Mouse (Mus musculus): ENCODE measurements at regions not wholly inside any gene's neighbourhood (a gene's known extent, or its start where the extent isn't known, plus 50 kb on each side); places are given as distances from the start of the nearest gene placed in this dataset.
A peak's percentile ranks its signal among the peaks of the same experiment; 100 is the strongest.

DNA sequence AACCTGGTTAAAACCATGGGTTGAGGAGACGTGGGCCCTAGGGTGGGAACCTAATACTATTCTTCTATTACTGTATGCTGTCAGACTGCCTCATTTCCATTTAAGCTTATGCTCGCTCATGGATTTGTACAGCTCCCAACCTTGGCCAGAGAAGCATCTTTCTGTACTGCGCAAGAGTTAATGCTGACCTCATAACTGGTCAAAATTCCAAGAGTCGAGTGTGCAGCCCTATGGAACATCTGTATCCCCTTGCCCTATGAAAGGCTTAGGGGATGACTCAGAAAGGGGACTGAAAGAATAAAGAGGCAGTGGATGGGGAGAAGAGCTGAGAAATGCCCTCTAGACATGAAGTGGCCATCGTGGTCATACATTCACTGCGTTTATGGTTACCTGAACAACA lies 218.7 kb upstream of the Cnr1 start:
- TF ChIP-seq NELFE (IDR thresholded peaks at IDR 0.05; ENCODE audit: low read depth, low read length) (no peak), ZNF384 (IDR thresholded peaks at IDR 0.05; ENCODE audit: low read depth, low read length) (no peak), GABPA (IDR thresholded peaks at IDR 0.05; ENCODE audit: insufficient replicate concordance, low read depth, low read length) (no peak), KAT2A (IDR thresholded peaks at IDR 0.05; ENCODE audit: insufficient replicate concordance, low read length) (no peak), SIN3A (IDR thresholded peaks at IDR 0.05; ENCODE audit: low read length) (no peak), ZMIZ1 (IDR thresholded peaks at IDR 0.05; ENCODE audit: low read depth, low read length) (no peak), MYC (IDR thresholded peaks at IDR 0.05; ENCODE audit: low read depth, low read length) (no peak), RAD21 (IDR thresholded peaks at IDR 0.05; ENCODE audit: low read depth, low read length) (no peak), MXI1 (IDR thresholded peaks at IDR 0.05; ENCODE audit: low read depth, low read length) (no peak), UBTF (IDR thresholded peaks at IDR 0.05; ENCODE audit: low read depth, low read length) (no peak), MAX (IDR thresholded peaks at IDR 0.05; ENCODE audit: low read length) (no peak)
- no peaks in the 10 kb centered on the region for H3K79me2 ChIP-seq (replicated peaks; ENCODE audit: control insufficient read depth, extremely low read depth, insufficient read depth, poor library complexity, severe bottlenecking)
- in situ Hi-C loops (cut with MboI; ENCODE audit: low pct_ligation_motif_present, low pct_unique_long_range_greater_than_20kb, low sequenced_read_pairs) (loop anchor here (10.0 kb wide), 2 partner anchors 151 to 321 kb away; no protein-coding TSS in a partner anchor), dilution Hi-C loops (cut with MboI; ENCODE audit: extremely low pct_ligation_motif_present, extremely low pct_unique_long_range_greater_than_20kb, low sequenced_read_pairs) (no loop called here)
- H3K4me2 ChIP-seq (ENCODE audit: insufficient read depth, low read depth, poor library complexity, severe bottlenecking) = no peak overlapping the region
- H3K9me3 ChIP-seq (replicated peaks; ENCODE audit: low read length) = peaks cover 5% of the 10 kb centered on the region
- H3K4me3 ChIP-seq (replicated peaks in 1 of 3; ENCODE audit: low read depth in 2 of 3, low read length in 2 of 3, poor library complexity in 1 of 3) = no peak overlapping the region
- H3K4me1 ChIP-seq (ENCODE audit: control insufficient read depth in 1 of 2, insufficient read depth in 2 of 2) = no peaks in the 10 kb centered on the region
- no peaks in the 10 kb centered on the region for H3K36me3 ChIP-seq (replicated peaks in 1 of 2; ENCODE audit: control insufficient read depth in 1 of 2, insufficient read depth in 1 of 2, low read length in 1 of 2)
- H3K27me3 ChIP-seq (replicated peaks) = no peaks in the 10 kb centered on the region
- H3K9ac ChIP-seq (ENCODE audit: insufficient read depth, low read depth) = no peak overlapping the region
- no peak for DNase-seq (ENCODE audit: extremely low read depth)
- no peak overlapping the region for H3K27ac ChIP-seq (ENCODE audit: insufficient read depth, low read depth)

- Histone ChIP-seq H3K4me2 (ENCODE audit: insufficient read depth, low read depth, poor library complexity, severe bottlenecking) (no peak overlapping the region), H3K9me3 (replicated peaks; ENCODE audit: low read length) (peaks cover 5% of the 10 kb centered on the region), H3K79me2 (replicated peaks; ENCODE audit: control insufficient read depth, extremely low read depth, insufficient read depth, poor library complexity, severe bottlenecking) (no peaks in the 10 kb centered on the region), H3K27me3 (replicated peaks) (no peaks in the 10 kb centered on the region), H3K9ac (ENCODE audit: insufficient read depth, low read depth) (no peak overlapping the region), H3K4me3 (replicated peaks in 1 of 3; ENCODE audit: low read depth in 2 of 3, low read length in 2 of 3, poor library complexity in 1 of 3) (no peak overlapping the region), H3K36me3 (replicated peaks in 1 of 2; ENCODE audit: control insufficient read depth in 1 of 2, insufficient read depth in 1 of 2, low read length in 1 of 2) (no peaks in the 10 kb centered on the region), H3K27ac (ENCODE audit: insufficient read depth, low read depth) (no peak overlapping the region), H3K4me1 (ENCODE audit: control insufficient read depth in 1 of 2, insufficient read depth in 2 of 2) (no peaks in the 10 kb centered on the region)
- DNase-seq (ENCODE audit: extremely low read depth) = peak; percentile 31
- in situ Hi-C loops (cut with MboI; ENCODE audit: low pct_ligation_motif_present, low pct_unique_long_range_greater_than_20kb, low sequenced_read_pairs) = loop anchor here (10.0 kb wide), 2 partner anchors 152 to 322 kb away; no protein-coding TSS in a partner anchor
- TF ChIP-seq CTCF (conservative IDR thresholded peaks at IDR 0.05 in 1 of 2, IDR thresholded peaks at IDR 0.05 in 1 of 2; ENCODE audit: low read depth in 2 of 2, low read length in 2 of 2) (peak; percentile 57 to 79), SMC3 (IDR thresholded peaks at IDR 0.05; ENCODE audit: low read depth, low read length) (peak; percentile 91), E2F4 (IDR thresholded peaks at IDR 0.05; ENCODE audit: insufficient replicate concordance, low read depth, low read length) (no peak), IRF4 (IDR thresholded peaks at IDR 0.05; ENCODE audit: low read depth, low read length) (peak; percentile 35; the same call in 1 of the 2 replicates), NRF1 (IDR thresholded peaks at IDR 0.05; ENCODE audit: low read depth, low read length) (peak; percentile 66), RAD21 (IDR thresholded peaks at IDR 0.05; ENCODE audit: low read depth, low read length) (peak; percentile 74), CHD2 (IDR thresholded peaks at IDR 0.05; ENCODE audit: low read length) (no peak), ZC3H11A (IDR thresholded peaks at IDR 0.05; ENCODE audit: low read depth, low read length) (peak; percentile 52), BHLHE40 (IDR thresholded peaks at IDR 0.05; ENCODE audit: low read depth, low read length) (peak; percentile 35; the same call in 1 of the 2 replicates)
- dilution Hi-C loops (cut with MboI; ENCODE audit: extremely low pct_ligation_motif_present, extremely low pct_unique_long_range_greater_than_20kb, low sequenced_read_pairs) = no loop called here
These were observed 217.6 kb upstream of the Cnr1 start for GRCm38 (mm10) chr4:33706785-33707184.
